Mouse (Mus musculus) heart, adult 10 weeks (tissue): Measurements from ENCODE around the gene Tmem108. TPM values are rescaled to one million over a fixed set of nuclear protein-coding genes. Genes with fewer than 3 reads are reported as not detected.

Experiments
- polyA plus RNA-seq: library from polyadenylated mRNA; stranded (reverse); fragments of 350-450 nt; fragmentation: Illumina TruSeq; extraction: RNeasy Lipid Tissue Mini Kit (QIAGEN cat#74804); gene quantifications from one replicate; pipeline ENCODE4 v1.2.3, GENCODE M21; 2014; ENCODE audit warnings: low read depth, low replicate concordance

Tmem108 gene
- polyA plus RNA-seq, result 5.4 TPM

DNA sequence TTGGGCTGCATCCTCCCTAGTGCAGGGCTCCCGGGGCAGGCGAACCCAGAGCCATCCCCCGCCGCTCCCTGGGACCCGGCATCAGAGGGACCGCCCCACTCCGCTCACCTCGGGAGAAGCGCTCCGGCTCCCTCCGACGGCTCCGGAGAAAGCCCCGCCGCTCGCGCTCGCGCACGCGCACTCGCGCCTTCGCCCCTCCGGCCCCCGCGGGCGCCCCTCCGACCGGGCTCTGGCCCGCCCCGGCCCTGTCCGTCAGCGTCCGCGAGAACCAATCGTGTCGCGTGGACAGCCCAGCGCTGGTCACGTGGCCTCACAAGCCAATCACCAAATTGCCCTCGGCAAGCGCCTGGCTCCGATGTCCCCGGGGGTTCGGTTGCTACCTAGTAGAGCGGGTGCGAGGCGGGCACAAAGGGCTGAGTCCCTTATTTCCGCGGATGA is at the start of gene Tmem108:
TSS of gene Tmem108 (minus strand) at position 191 of the 438 bp plus-strand sequence.

DNA sequence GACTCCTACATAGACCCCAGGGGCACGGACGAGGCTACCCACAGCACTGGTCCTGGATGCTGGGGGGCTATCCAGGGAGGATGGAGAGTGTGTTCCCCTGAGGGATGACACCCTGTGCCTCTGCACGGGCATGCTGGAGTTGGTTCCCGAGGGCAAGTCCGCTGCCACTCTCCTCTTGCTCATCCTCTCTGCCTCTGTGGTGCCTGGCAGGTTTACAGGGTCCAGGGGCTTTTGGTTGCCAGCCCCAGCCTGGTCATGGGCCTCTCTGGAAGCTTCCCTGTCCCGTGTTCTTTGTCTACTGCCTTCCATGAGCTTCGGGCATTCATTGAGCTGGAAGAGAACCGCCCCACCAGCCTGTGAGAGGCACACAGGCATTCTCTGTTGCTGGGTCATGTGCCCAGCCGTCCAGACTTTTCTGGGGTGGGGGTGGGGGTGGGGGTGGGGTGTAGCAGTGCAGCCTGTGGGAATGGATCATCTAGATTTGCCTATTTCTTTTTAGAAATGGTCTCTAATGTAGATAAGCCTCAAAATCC is 281.5 kb downstream of the Tmem108 start, which contains the start of gene Bfsp2:
TSS of gene Bfsp2 (minus strand) at position 377 of the 533 bp plus-strand sequence.

Other genes with a start within 250 kb of the Tmem108 start
- gene Nphp3, start 240.7 kb upstream of the Tmem108 start, polyA plus RNA-seq, result 4.7 TPM